Mouse (Mus musculus) hindbrain, embryonic 11.5 days (tissue): ENCODE measurements at regions not wholly inside any gene's neighbourhood (a gene's known extent, or its start where the extent isn't known, plus 50 kb on each side); places are given as distances from the start of the nearest gene placed in this dataset.

Experiments used
- ATAC-seq: fragments of 200-750 bp; cut with Nextera tagmentation; 2 replicates; pipeline ENCODE4 v1.8.0; 2017; ENCODE audit warnings: mild to moderate bottlenecking, moderate TSS enrichment, moderate library complexity; ENCODE audit not compliant: low FRiP score
- DNase-seq: peaks from one replicate; pipeline ENCODE4 v3.0.0-alpha.2; 2015; ENCODE audit warnings: low spot score
- H3K27ac ChIP-seq: fragments of 300-500 bp; sonication (generic); 2 replicates; pipeline ENCODE4 v1.5.1; 2014; ENCODE audit warnings: mild to moderate bottlenecking, low read depth, low read length
- H3K27me3 ChIP-seq: fragments of 300-500 bp; sonication (generic); 2 replicates; pipeline ENCODE4 v1.6.1; 2014; ENCODE audit warnings: mild to moderate bottlenecking, low read length, moderate library complexity, mixed read lengths; ENCODE audit not compliant: control insufficient read depth, insufficient read depth
- H3K36me3 ChIP-seq: fragments of 300-500 bp; sonication (generic); 2 replicates; pipeline ENCODE4 v1.6.1; 2014; ENCODE audit warnings: mild to moderate bottlenecking, low read length, moderate library complexity, mixed read lengths; ENCODE audit not compliant: control insufficient read depth, insufficient read depth
- H3K4me1 ChIP-seq: fragments of 300-500 bp; sonication (generic); replicated peaks from 2 replicates; pipeline ENCODE4 v1.6.1; 2014; ENCODE audit warnings: low read length, mixed read lengths; ENCODE audit not compliant: control insufficient read depth, insufficient read depth
- H3K4me2 ChIP-seq: fragments of 300-500 bp; sonication (generic); replicated peaks from 2 replicates; pipeline ENCODE4 v1.6.1; 2014; ENCODE audit warnings: mild to moderate bottlenecking, low read depth, low read length
- H3K4me3 ChIP-seq: fragments of 300-500 bp; sonication (generic); 2 replicates; pipeline ENCODE4 v1.5.1; 2014; ENCODE audit warnings: low read depth, low read length
- H3K9ac ChIP-seq: fragments of 300-500 bp; sonication (generic); 2 replicates; pipeline ENCODE4 v1.6.1; 2014; ENCODE audit warnings: low read depth, low read length
- H3K9me3 ChIP-seq: fragments of 300-500 bp; sonication (generic); 2 replicates; pipeline ENCODE4 v1.6.1; 2016; ENCODE audit warnings: low read length; ENCODE audit not compliant: control insufficient read depth
- WGBS: fragments of 180-500 bp; shearing (Covaris S2); extraction: QIAGEN DNeasy Blood & Tissue Kit; methylation state at CpG from one replicate; pipeline ENCODE4 v1.1.7; 2014; 5-methylcytosine and 5-hydroxymethylcytosine counted together

- no peak overlapping the region for H3K27ac ChIP-seq
- H3K9ac ChIP-seq: no peak overlapping the region
- WGBS: 60% methylated on average over 1 of the region's 1 CpGs
- H3K4me1 ChIP-seq: no peaks in the 10 kb centered on the region; the same call in 1 of the 2 replicates
- ATAC-seq (no peak), DNase-seq (no peak)
- H3K27me3 ChIP-seq: no peaks in the 10 kb centered on the region
- H3K4me2 ChIP-seq: no peak overlapping the region
- no peak overlapping the region for H3K4me3 ChIP-seq
- no peaks in the 10 kb centered on the region for H3K36me3 ChIP-seq
- no peaks in the 10 kb centered on the region for H3K9me3 ChIP-seq
Measured at GRCm38 (mm10) chr4:142952879-142953278, 259.9 kb downstream of the Prdm2 start.

GRCm38 (mm10) chr4:142947673-142948072 is 265.1 kb downstream of the Prdm2 start:
- Histone ChIP-seq H3K4me1 (no peaks in the 10 kb centered on the region), H3K4me2 (no peak overlapping the region), H3K9ac (no peak overlapping the region), H3K36me3 (no peaks in the 10 kb centered on the region), H3K9me3 (no peaks in the 10 kb centered on the region), H3K27ac (no peak overlapping the region), H3K4me3 (no peak overlapping the region), H3K27me3 (no peaks in the 10 kb centered on the region)
- WGBS: 75% methylated on average over 6 of the region's 6 CpGs
- DNase-seq: no peak
- no peak for ATAC-seq

- 85% methylated on average over 9 of the region's 9 CpGs for WGBS
- no peak for DNase-seq
- no peaks in the 10 kb centered on the region for H3K36me3 ChIP-seq
- H3K4me1 ChIP-seq: no peaks in the 10 kb centered on the region
- no peak overlapping the region for H3K4me2 ChIP-seq
- ATAC-seq: no peak
- H3K4me3 ChIP-seq: no peak overlapping the region
- H3K27ac ChIP-seq: no peak overlapping the region
- H3K9me3 ChIP-seq: no peaks in the 10 kb centered on the region
- no peak overlapping the region for H3K9ac ChIP-seq
- H3K27me3 ChIP-seq: no peaks in the 10 kb centered on the region
Measured at GRCm38 (mm10) chr4:142933627-142934026, 279.2 kb downstream of the Prdm2 start.

- Histone ChIP-seq H3K36me3 (no peaks in the 10 kb centered on the region), H3K27ac (no peak overlapping the region), H3K4me2 (no peak overlapping the region), H3K9ac (no peak overlapping the region), H3K4me3 (no peak overlapping the region), H3K4me1 (no peaks in the 10 kb centered on the region), H3K9me3 (no peaks in the 10 kb centered on the region), H3K27me3 (no peaks in the 10 kb centered on the region)
- no peak for ATAC-seq
- 84% methylated on average over 4 of the region's 4 CpGs for WGBS
- DNase-seq: no peak
Measured at GRCm38 (mm10) chr4:142929245-142929644, 283.6 kb downstream of the Prdm2 start.

- H3K4me1 ChIP-seq: no peaks in the 10 kb centered on the region
- DNase-seq: no peak
- no peak overlapping the region for H3K9ac ChIP-seq
- ATAC-seq: no peak
- H3K4me3 ChIP-seq: no peak overlapping the region
- 74% methylated on average over 7 of the region's 7 CpGs for WGBS
- no peaks in the 10 kb centered on the region for H3K27me3 ChIP-seq
- no peak overlapping the region for H3K4me2 ChIP-seq
- H3K9me3 ChIP-seq: no peaks in the 10 kb centered on the region
- H3K36me3 ChIP-seq: no peaks in the 10 kb centered on the region
- no peak overlapping the region for H3K27ac ChIP-seq
Measured at GRCm38 (mm10) chr4:142927328-142928108, 285.3 kb downstream of the Prdm2 start.

GRCm38 (mm10) chr4:142925111-142925510 is 287.7 kb downstream of the Prdm2 start:
- ATAC-seq (no peak), DNase-seq (no peak)
- no peak overlapping the region for H3K4me3 ChIP-seq
- no peak overlapping the region for H3K27ac ChIP-seq
- no peaks in the 10 kb centered on the region for H3K9me3 ChIP-seq
- H3K4me2 ChIP-seq: no peak overlapping the region
- no peaks in the 10 kb centered on the region for H3K27me3 ChIP-seq
- H3K36me3 ChIP-seq: no peaks in the 10 kb centered on the region
- 81% methylated on average over 8 of the region's 8 CpGs for WGBS
- H3K4me1 ChIP-seq: no peaks in the 10 kb centered on the region
- H3K9ac ChIP-seq: no peak overlapping the region

- DNase-seq (peak; percentile 47), ATAC-seq (peak; percentile 63)
- no peaks in the 10 kb centered on the region for H3K9me3 ChIP-seq
- H3K27ac ChIP-seq: 0 out of 2 replicates have a peak overlapping the region, but pooled peaks have one; percentile 12
- peak overlapping the region; percentile 12; the same call in 1 of the 2 replicates for H3K4me2 ChIP-seq
- H3K36me3 ChIP-seq: no peaks in the 10 kb centered on the region
- H3K27me3 ChIP-seq: no peaks in the 10 kb centered on the region
- H3K9ac ChIP-seq: no peak overlapping the region
- H3K4me3 ChIP-seq: no peak overlapping the region
- WGBS: 34% methylated on average over 17 of the region's 17 CpGs
- H3K4me1 ChIP-seq: no peaks in the 10 kb centered on the region
Measured at GRCm38 (mm10) chr4:142909355-142909947, 303.3 kb downstream of the Prdm2 start.

- Histone ChIP-seq H3K9me3 (no peaks in the 10 kb centered on the region), H3K27me3 (no peaks in the 10 kb centered on the region), H3K9ac (no peak overlapping the region), H3K27ac (no peak overlapping the region), H3K4me3 (no peak overlapping the region), H3K4me2 (no peak overlapping the region), H3K4me1 (no peaks in the 10 kb centered on the region), H3K36me3 (no peaks in the 10 kb centered on the region)
- no peak for DNase-seq
- peak; percentile 18; the same call in 1 of the 2 replicates for ATAC-seq
- WGBS: 73% methylated on average over 6 of the region's 6 CpGs
Measured at GRCm38 (mm10) chr4:142908782-142909181, 304.0 kb downstream of the Prdm2 start.
